Comparison of ENCODE assay signal across 8 mouse cellular contexts in genomic region chr9:107981684-107982605, GRCm38 (mm10). TPM values are rescaled to one million over a fixed set of nuclear protein-coding genes. Genes with fewer than 3 reads are reported as not detected.
DNase-seq lines count a peak whose midpoint lies in the region; ATAC-seq lines count a peak whose summit lies in the region.

No protein-coding gene starts in this region.

- ATAC-seq in granulocyte monocyte progenitor cell, adult 5-6 weeks (replicated peaks; ENCODE audit: poor library complexity, severe bottlenecking), result peak; percentile 26

- intact Hi-C loops in gastrocnemius, postnatal 36 days (cut with DNase I), result loop anchor here (2.0 kb wide), 2 partner anchors 15 to 71 kb away; no protein-coding TSS in a partner anchor

- DNase-seq in adrenal gland, postnatal 14 days, result peak; percentile 25
- DNase-seq in adrenal gland, postnatal 36 days, result no peak
- DNase-seq in NIH3T3 (ENCODE audit: low read depth), result peak; percentile 56
- peak; percentile 38 to 42 for DNase-seq in kidney, postnatal 36 days
- DNase-seq in lung, postnatal 4 days, result peak; percentile 65 to 78
- DNase-seq in adrenal gland, postnatal 10 days, result no peak
- no peak for DNase-seq in gastrocnemius, postnatal 36 days

RNA-seq across cellular contexts. Expression of gene Gm20661, which starts 0.9 kb away (rescaled TPM):
- total RNA-seq in adrenal gland, postnatal 14 days (2021), result 0.52 and 0.90 TPM in 2 replicates
- total RNA-seq in adrenal gland, postnatal 36 days (2021), result under 1 TPM; 0.33 to 0.40 TPM
- total RNA-seq in granulocyte monocyte progenitor cell, adult 5-6 weeks (2014; fragmentation: Nextera tagmentation), result 0.47 TPM in 1 of 2 replicates, not detected in the other
- not detected in 2 replicates for total RNA-seq in granulocyte monocyte progenitor cell, adult 5-6 weeks (2017)
- total RNA-seq in adrenal gland, postnatal 10 days (2021), result under 1 TPM; 0.48 to 0.85 TPM
- total RNA-seq in gastrocnemius, postnatal 36 days (2021), result not detected

RNA-seq across cellular contexts. Expression of gene Inka1, which starts 3.7 kb away (rescaled TPM):
- 12.5 and 15.3 TPM in 2 replicates for total RNA-seq in adrenal gland, postnatal 14 days (2021)
- 1 to 10 TPM; 4.0 to 5.7 TPM for total RNA-seq in adrenal gland, postnatal 36 days (2021)
- 16.7 and 29.9 TPM in 2 replicates for total RNA-seq in granulocyte monocyte progenitor cell, adult 5-6 weeks (2014; fragmentation: Nextera tagmentation)
- 18.6 and 23.2 TPM in 2 replicates for total RNA-seq in granulocyte monocyte progenitor cell, adult 5-6 weeks (2017)
- 10 to 100 TPM; 18.6 to 18.7 TPM for total RNA-seq in adrenal gland, postnatal 10 days (2021)
- total RNA-seq in gastrocnemius, postnatal 36 days (2021), result 1 to 10 TPM; 1.6 to 2.8 TPM

RNA-seq across cellular contexts. Expression of gene Uba7, which starts 6.6 kb away (rescaled TPM):
- total RNA-seq in adrenal gland, postnatal 14 days (2021), result 15.2 and 20.9 TPM in 2 replicates
- total RNA-seq in adrenal gland, postnatal 36 days (2021), result 10 to 100 TPM; 15.8 to 21.3 TPM
- 79.1 and 88.9 TPM in 2 replicates for total RNA-seq in granulocyte monocyte progenitor cell, adult 5-6 weeks (2014; fragmentation: Nextera tagmentation)
- 21.4 and 33.4 TPM in 2 replicates for total RNA-seq in granulocyte monocyte progenitor cell, adult 5-6 weeks (2017)
- 10 to 100 TPM; 19.0 to 22.5 TPM for total RNA-seq in adrenal gland, postnatal 10 days (2021)
- 1 to 10 TPM; 2.7 to 3.3 TPM for total RNA-seq in gastrocnemius, postnatal 36 days (2021)

RNA-seq across cellular contexts. Expression of gene Cdhr4, which starts 10.4 kb away (rescaled TPM):
- 1.1 and 3.2 TPM in 2 replicates for total RNA-seq in adrenal gland, postnatal 14 days (2021)
- total RNA-seq in adrenal gland, postnatal 36 days (2021), result 1 to 10 TPM in 1 of 2 experiments, under 1 TPM in 1; 0.26 to 2.1 TPM
- 3.0 TPM in 1 of 2 replicates, not detected in the other for total RNA-seq in granulocyte monocyte progenitor cell, adult 5-6 weeks (2014; fragmentation: Nextera tagmentation)
- 0.69 TPM in 1 of 2 replicates, not detected in the other for total RNA-seq in granulocyte monocyte progenitor cell, adult 5-6 weeks (2017)
- 1 to 10 TPM; 1.7 to 2.6 TPM for total RNA-seq in adrenal gland, postnatal 10 days (2021)
- under 1 TPM in 1 of 2 experiments, not detected in 1; 0.17 TPM for total RNA-seq in gastrocnemius, postnatal 36 days (2021)

RNA-seq across cellular contexts. Expression of gene Gm20662, which starts 14.2 kb away (rescaled TPM):
- total RNA-seq in adrenal gland, postnatal 14 days (2021), result 0.19 TPM in 1 of 2 replicates, not detected in the other
- 1 to 10 TPM; 1.1 to 1.7 TPM for total RNA-seq in adrenal gland, postnatal 36 days (2021)
- total RNA-seq in granulocyte monocyte progenitor cell, adult 5-6 weeks (2014; fragmentation: Nextera tagmentation), result 0.62 and 5.3 TPM in 2 replicates
- not detected in 2 replicates for total RNA-seq in granulocyte monocyte progenitor cell, adult 5-6 weeks (2017)
- total RNA-seq in adrenal gland, postnatal 10 days (2021), result 1 to 10 TPM; 1.1 to 1.6 TPM
- total RNA-seq in gastrocnemius, postnatal 36 days (2021), result not detected

Comparison
In these comparisons a context has a peak if more than half of its experiments do, and no peak if none do; other contexts are left out.
1. DNase-seq: peak in adrenal gland, postnatal 14 days (single experiment), NIH3T3 (single experiment), kidney, postnatal 36 days (2 of 2) and lung, postnatal 4 days (2 of 2); none in adrenal gland, postnatal 36 days (0 of 2), adrenal gland, postnatal 10 days (single experiment) and gastrocnemius, postnatal 36 days (0 of 2).